Mouse (Mus musculus) erythroblast, embryonic 14.5 days (primary cell): ENCODE results near the gene Tufm.

Experiments
- GATA1 ChIP-seq: IDR thresholded peaks from 2 replicates; pipeline ENCODE4 v1.6.1; 2012; ENCODE audit warnings: low read length, inconsistent platforms, mixed read lengths
- TAL1 ChIP-seq: IDR thresholded peaks from 3 replicates; pipeline ENCODE4 v1.6.1; 2012; ENCODE audit warnings: low read length, inconsistent platforms, mixed read lengths

- TF ChIP-seq GATA1: no peak
- TF ChIP-seq TAL1: no peak
Measured at GRCm38 (mm10) chr7:126519513-126519912, 32.4 kb downstream of the Tufm start.
